ENCODE assay signal across 20 mouse cellular contexts in genomic region chr17:45076951-45077350, GRCm38 (mm10).
DNase-seq lines count a peak whose midpoint lies in the region; ATAC-seq and TF ChIP-seq lines count a peak whose summit lies in the region.
"Had no signal": no experiment of that assay in that cellular context is flagged by ENCODE, and none has a peak within 500 bp of the region (broad histone marks: within the 10 kb centered on the region; RNA-seq: fewer than 3 reads in every experiment).

No protein-coding gene starts in this region.

- WGBS in hindbrain, embryonic 14.5 days = 76% methylated on average over 4 of the region's 4 CpGs
- WGBS in hindbrain, embryonic 10.5 days = 92% methylated on average over 4 of the region's 4 CpGs
- 64% methylated on average over 4 of the region's 4 CpGs for WGBS in limb, embryonic 13.5 days
- WGBS in limb, embryonic 10.5 days = 92% methylated on average over 4 of the region's 4 CpGs
- 70% methylated on average over 4 of the region's 4 CpGs for WGBS in hindbrain, postnatal 0 days
- WGBS in neural tube, embryonic 15.5 days = 44% methylated on average over 4 of the region's 4 CpGs

- H3K4me2 ChIP-seq in hindbrain, embryonic 14.5 days (replicated peaks) = no peak overlapping the region
- no peak overlapping the region for H3K4me2 ChIP-seq in limb, embryonic 13.5 days (replicated peaks)
- no peak overlapping the region for H3K4me2 ChIP-seq in hindbrain, postnatal 0 days (ENCODE audit: low read depth, low read length)
- H3K4me2 ChIP-seq in neural tube, embryonic 15.5 days = no peak overlapping the region
- H3K4me2 ChIP-seq: embryonic facial prominence, embryonic 13.5 days; forebrain, embryonic 13.5 days; heart, embryonic 12.5 days had no signal

- ATAC-seq in hindbrain, embryonic 14.5 days (ENCODE audit: low FRiP score) = peak; percentile 75
- ATAC-seq in limb, embryonic 13.5 days (ENCODE audit: low FRiP score, low read depth) = peak; percentile 52; the same call in 1 of the 2 replicates
- peak; percentile 69 for ATAC-seq in hindbrain, postnatal 0 days
- peak; percentile 87 for ATAC-seq in neural tube, embryonic 15.5 days (ENCODE audit: low FRiP score)
- ATAC-seq: activated CD4-positive, CD25-positive, alpha-beta regulatory T cell, adult 4 months; forebrain, embryonic 13.5 days; forebrain, postnatal 0 days; Patski had no signal

- H3K27me3 ChIP-seq in hindbrain, embryonic 14.5 days (ENCODE audit: control insufficient read depth, insufficient read depth, low read length) = no peaks in the 10 kb centered on the region
- no peaks in the 10 kb centered on the region for H3K27me3 ChIP-seq in hindbrain, embryonic 10.5 days (ENCODE audit: insufficient read depth, poor library complexity, severe bottlenecking)
- H3K27me3 ChIP-seq in limb, embryonic 13.5 days = peaks cover 23% of the 10 kb centered on the region
- peaks cover 37% of the 10 kb centered on the region for H3K27me3 ChIP-seq in limb, embryonic 10.5 days (ENCODE audit: low read depth, poor library complexity, severe bottlenecking)
- no peaks in the 10 kb centered on the region for H3K27me3 ChIP-seq in hindbrain, postnatal 0 days (ENCODE audit: insufficient read depth, low read length)
- H3K27me3 ChIP-seq in neural tube, embryonic 15.5 days (replicated peaks) = no peaks in the 10 kb centered on the region
- H3K27me3 ChIP-seq: CH12.LX; forebrain, embryonic 13.5 days; heart, embryonic 12.5 days; Patski had no signal

- no peak for DNase-seq in hindbrain, embryonic 14.5 days (ENCODE audit: low spot score)
- no peak for DNase-seq in hindbrain, embryonic 10.5 days (ENCODE audit: low spot score)
- DNase-seq in limb, embryonic 10.5 days (ENCODE audit: low spot score) = no peak
- DNase-seq in hindbrain, postnatal 0 days (ENCODE audit: low spot score) = peak; percentile 40
- no peak for DNase-seq in layer of hippocampus, adult 8-10 months (ENCODE audit: low spot score in 2 of 2)
- DNase-seq: adrenal gland, postnatal 14 days; cerebellum, adult 11-12 months; cerebellum, adult 9-10 months; cerebellum, postnatal 25 days; forebrain, postnatal 0 days; gastrocnemius, postnatal 14 days; heart, postnatal 36 days had no signal

- H3K9me3 ChIP-seq in hindbrain, embryonic 14.5 days (ENCODE audit: control insufficient read depth, low read length) = no peaks in the 10 kb centered on the region
- H3K9me3 ChIP-seq in hindbrain, embryonic 10.5 days = no peaks in the 10 kb centered on the region
- H3K9me3 ChIP-seq in limb, embryonic 13.5 days = no peaks in the 10 kb centered on the region
- no peaks in the 10 kb centered on the region for H3K9me3 ChIP-seq in limb, embryonic 10.5 days (replicated peaks)
- no peaks in the 10 kb centered on the region for H3K9me3 ChIP-seq in hindbrain, postnatal 0 days (ENCODE audit: low read length)
- no peaks in the 10 kb centered on the region for H3K9me3 ChIP-seq in neural tube, embryonic 15.5 days (replicated peaks)
- H3K9me3 ChIP-seq: embryonic facial prominence, embryonic 13.5 days; forebrain, embryonic 13.5 days; heart, embryonic 12.5 days had no signal

- H3K36me3 ChIP-seq in hindbrain, embryonic 14.5 days (replicated peaks; ENCODE audit: control insufficient read depth, insufficient read depth) = no peaks in the 10 kb centered on the region
- no peaks in the 10 kb centered on the region for H3K36me3 ChIP-seq in hindbrain, embryonic 10.5 days
- no peaks in the 10 kb centered on the region for H3K36me3 ChIP-seq in limb, embryonic 13.5 days
- no peaks in the 10 kb centered on the region for H3K36me3 ChIP-seq in limb, embryonic 10.5 days
- no peaks in the 10 kb centered on the region for H3K36me3 ChIP-seq in hindbrain, postnatal 0 days (ENCODE audit: insufficient read depth, low read length)
- no peaks in the 10 kb centered on the region for H3K36me3 ChIP-seq in neural tube, embryonic 15.5 days
- H3K36me3 ChIP-seq: embryonic facial prominence, embryonic 13.5 days; heart, embryonic 12.5 days had no signal

- TF ChIP-seq CTCF in hindbrain, postnatal 0 days (IDR thresholded peaks at IDR 0.05; ENCODE audit: low read depth) = no peak

- peaks cover 5% of the 10 kb centered on the region; the same call in 1 of the 2 replicates for H3K4me1 ChIP-seq in hindbrain, embryonic 14.5 days (replicated peaks; ENCODE audit: control insufficient read depth, insufficient read depth, low read length)
- H3K4me1 ChIP-seq in hindbrain, embryonic 10.5 days (replicated peaks) = no peaks in the 10 kb centered on the region; the same call in none of the 2 replicates
- H3K4me1 ChIP-seq in limb, embryonic 13.5 days = peaks cover 42% of the 10 kb centered on the region
- H3K4me1 ChIP-seq in limb, embryonic 10.5 days = peaks cover 40% of the 10 kb centered on the region
- H3K4me1 ChIP-seq in hindbrain, postnatal 0 days (ENCODE audit: insufficient read depth, low read length) = peaks cover 5% of the 10 kb centered on the region; the same call in 1 of the 2 replicates
- peaks cover 20% of the 10 kb centered on the region for H3K4me1 ChIP-seq in neural tube, embryonic 15.5 days

- H3K4me3 ChIP-seq in hindbrain, embryonic 14.5 days (replicated peaks; ENCODE audit: low read length) = no peak overlapping the region
- no peak overlapping the region for H3K4me3 ChIP-seq in hindbrain, embryonic 10.5 days
- no peak overlapping the region for H3K4me3 ChIP-seq in limb, embryonic 13.5 days
- no peak overlapping the region for H3K4me3 ChIP-seq in limb, embryonic 10.5 days
- H3K4me3 ChIP-seq in hindbrain, postnatal 0 days (ENCODE audit: low read length) = no peak overlapping the region
- no peak overlapping the region for H3K4me3 ChIP-seq in neural tube, embryonic 15.5 days (replicated peaks)
- H3K4me3 ChIP-seq: embryonic facial prominence, embryonic 13.5 days; forebrain, embryonic 13.5 days; heart, embryonic 12.5 days had no signal

- H3K27ac ChIP-seq in hindbrain, embryonic 14.5 days = no peak overlapping the region
- no peak overlapping the region for H3K27ac ChIP-seq in hindbrain, embryonic 10.5 days
- H3K27ac ChIP-seq in limb, embryonic 13.5 days = no peak overlapping the region
- no peak overlapping the region for H3K27ac ChIP-seq in limb, embryonic 10.5 days
- no peak overlapping the region; the same call in 1 of the 2 replicates for H3K27ac ChIP-seq in hindbrain, postnatal 0 days
- H3K27ac ChIP-seq in neural tube, embryonic 15.5 days (replicated peaks) = peak overlapping the region; percentile 63; the same call in 1 of the 2 replicates
- H3K27ac ChIP-seq: embryonic facial prominence, embryonic 13.5 days; forebrain, embryonic 13.5 days had no signal

- H3K9ac ChIP-seq in hindbrain, embryonic 14.5 days = no peak overlapping the region
- H3K9ac ChIP-seq in limb, embryonic 13.5 days = no peak overlapping the region
- no peak overlapping the region for H3K9ac ChIP-seq in hindbrain, postnatal 0 days (replicated peaks; ENCODE audit: low read length)
- H3K9ac ChIP-seq in neural tube, embryonic 15.5 days (replicated peaks) = no peak overlapping the region
- H3K9ac ChIP-seq: embryonic facial prominence, embryonic 13.5 days; forebrain, embryonic 13.5 days; forebrain, postnatal 0 days; heart, embryonic 12.5 days had no signal
